Mouse (Mus musculus): ENCODE measurements at regions not wholly inside any gene's neighbourhood (a gene's known extent, or its start where the extent isn't known, plus 50 kb on each side); places are given as distances from the start of the nearest gene placed in this dataset.
A peak's percentile ranks its signal among the peaks of the same experiment; 100 is the strongest.

GRCm38 (mm10) chr12:78118131-78118530, 75.9 kb upstream of the Gm6657 start:
- DNase-seq, result no peak

DNA sequence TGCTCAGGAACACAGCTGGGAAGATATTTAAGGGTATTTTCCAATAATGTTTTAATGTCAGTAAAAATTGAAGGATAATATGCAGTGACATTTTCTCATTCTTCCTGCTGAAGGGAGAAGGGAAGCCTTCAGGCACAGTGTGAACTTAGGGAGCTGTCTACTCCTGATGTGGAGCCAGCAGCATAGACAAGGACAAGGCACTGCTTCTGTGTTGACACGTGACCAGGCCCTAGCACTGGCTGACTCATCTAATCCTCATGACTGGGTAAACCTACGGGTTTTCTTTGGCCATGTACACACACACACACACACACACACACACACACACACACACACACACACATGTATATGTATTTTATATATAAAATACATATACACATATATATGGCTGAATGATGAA, 74.8 kb upstream of the Gm6657 start:
- no peak for DNase-seq

- no peak for DNase-seq
These were observed 74.2 kb upstream of the Gm6657 start for GRCm38 (mm10) chr12:78119855-78120254.

GRCm38 (mm10) chr12:78129130-78129845, 64.8 kb upstream of the Gm6657 start:
- DNase-seq, result peak; percentile 27 to 58

GRCm38 (mm10) chr12:78132016-78132797, 61.8 kb upstream of the Gm6657 start:
- peak in 1 of 2 experiments; percentile 35 for DNase-seq

DNA sequence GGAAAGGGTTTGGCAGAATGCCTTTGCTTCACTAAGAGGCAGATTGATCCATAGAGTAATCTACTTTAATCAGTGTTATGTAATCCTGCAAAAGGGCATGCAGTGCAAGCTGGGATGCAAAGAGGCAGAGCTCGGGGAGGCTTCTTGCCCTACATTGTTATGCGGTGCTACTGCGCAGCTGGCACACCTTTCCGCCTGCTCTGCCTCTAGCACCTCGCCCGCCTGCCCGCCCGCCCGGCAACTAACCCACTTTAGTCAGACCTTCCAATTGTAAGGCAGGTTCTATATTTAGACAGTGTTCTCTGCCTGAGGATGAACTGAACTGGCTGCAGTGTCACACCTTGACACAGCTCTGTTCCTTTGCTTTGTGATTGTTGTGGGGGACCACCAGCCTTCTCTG, 60.7 kb upstream of the Gm6657 start:
- DNase-seq, result no peak

- no peak for DNase-seq
These were observed 60.1 kb upstream of the Gm6657 start for GRCm38 (mm10) chr12:78133984-78134383.

DNA sequence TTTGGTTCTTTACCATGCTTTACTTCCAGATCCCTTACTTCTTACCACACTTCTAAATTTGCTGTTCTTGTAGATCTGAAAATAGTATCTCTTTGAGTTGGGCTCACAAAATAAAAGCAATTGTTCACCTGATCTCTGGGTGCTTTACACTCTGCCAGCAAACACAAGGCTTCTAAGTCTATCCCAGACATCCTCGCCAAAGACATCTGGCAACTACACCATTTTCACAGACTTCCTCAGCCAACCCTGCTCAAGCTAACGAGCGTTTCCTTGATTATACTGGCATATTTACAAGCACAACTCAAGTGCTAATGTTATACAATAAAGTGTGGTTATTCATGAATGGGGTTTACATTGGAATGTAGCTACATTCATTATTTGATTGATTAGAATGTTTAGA, 56.8 kb upstream of the Gm6657 start:
- no peak for DNase-seq

GRCm38 (mm10) chr12:78138467-78138866, 55.6 kb upstream of the Gm6657 start:
- no peak for DNase-seq
